Mouse (Mus musculus) kidney, postnatal 25 days (tissue): Measurements from ENCODE around the gene Sod1.

Source experiments
- DNase-seq, 2 experiments: peaks; one replicate each; pipeline ENCODE4 v3.0.0; 2021; ENCODE audit warnings: mixed read lengths in 2 of 2

Sod1 gene

DNA sequence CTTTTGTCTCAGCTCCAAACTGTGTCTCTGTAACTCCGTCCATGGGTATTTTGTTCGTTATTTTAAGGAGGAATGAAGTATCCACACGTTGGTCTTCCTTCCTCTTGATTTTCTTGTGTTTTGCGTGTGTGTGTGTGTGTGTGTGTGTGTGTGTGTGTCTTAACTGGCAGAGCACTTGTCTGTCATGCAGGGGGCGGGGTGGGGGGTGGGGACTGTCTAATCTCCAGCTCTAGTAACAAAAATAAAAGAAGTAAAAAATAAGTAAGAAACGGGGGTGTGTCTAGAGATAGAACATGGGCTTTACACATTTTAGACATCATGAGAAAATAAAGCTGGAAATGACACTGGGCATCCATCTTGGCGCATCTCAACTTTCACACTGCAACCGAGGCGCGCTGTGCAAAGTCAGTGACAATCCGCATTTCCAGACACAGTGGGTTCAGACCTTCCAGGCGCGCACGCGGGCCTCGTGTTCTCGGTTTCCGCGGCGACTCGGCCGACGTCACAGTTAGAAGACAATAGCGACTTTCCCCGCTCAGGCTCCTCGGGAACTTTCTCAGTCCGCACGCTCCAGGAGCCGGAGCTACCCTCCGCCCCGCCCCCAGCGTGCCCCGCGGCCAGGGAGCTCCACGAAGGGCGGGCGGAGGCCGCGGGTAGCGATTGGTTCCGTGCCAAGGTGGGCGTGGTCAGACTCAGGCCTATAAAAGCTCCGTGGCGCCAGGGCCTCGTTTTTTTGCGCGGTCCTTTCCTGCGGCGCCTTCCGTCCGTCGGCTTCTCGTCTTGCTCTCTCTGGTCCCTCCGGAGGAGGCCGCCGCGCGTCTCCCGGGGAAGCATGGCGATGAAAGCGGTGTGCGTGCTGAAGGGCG, at the start of gene Sod1:
Gene Sod1, plus strand, starts transcription at position 729 of the 866 bp plus-strand sequence.
- DNase-seq, result peak; percentile 97

DNA sequence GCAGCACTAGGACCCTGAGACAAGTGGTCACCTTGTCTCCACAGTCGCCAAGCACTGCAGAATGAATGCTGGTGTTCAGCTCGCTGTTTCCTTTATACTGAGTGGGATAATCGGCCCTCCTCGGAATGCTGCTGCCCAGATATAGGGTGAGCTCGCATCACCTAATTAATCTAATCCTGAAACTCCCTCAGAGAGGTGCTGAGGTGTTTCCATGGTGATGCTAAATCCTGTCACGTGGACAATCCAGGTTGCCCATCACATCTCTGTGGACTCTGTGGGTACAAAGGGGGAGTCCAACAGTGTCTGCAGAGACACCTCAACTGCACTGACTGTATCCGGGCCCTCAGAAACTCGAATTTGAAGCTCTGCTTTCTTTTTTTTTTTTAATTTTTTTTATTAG, 49.1 kb upstream of the Sod1 start:
- DNase-seq, result peak in 1 of 2 experiments; percentile 7

DNA sequence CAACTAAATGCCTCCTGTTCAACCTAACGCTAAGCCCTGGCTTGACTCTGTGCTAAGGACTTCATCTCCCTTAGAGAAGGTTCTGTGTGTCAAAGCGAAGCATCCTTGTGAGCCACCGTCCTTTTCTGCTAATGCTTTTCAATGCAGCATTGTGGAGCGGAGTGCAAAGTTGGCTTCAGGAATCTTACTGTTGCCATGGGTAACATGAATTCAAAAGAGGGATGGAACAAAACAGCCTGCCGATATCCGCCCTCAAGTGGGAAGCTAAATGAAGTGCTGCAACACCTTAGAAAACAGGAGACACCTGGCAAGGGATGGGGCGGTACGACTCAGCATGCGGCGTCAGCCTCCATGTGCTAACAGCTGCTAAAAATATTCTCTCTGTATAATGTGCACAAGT, 44.1 kb upstream of the Sod1 start:
- DNase-seq, result peak in 1 of 2 experiments; percentile 29

DNA sequence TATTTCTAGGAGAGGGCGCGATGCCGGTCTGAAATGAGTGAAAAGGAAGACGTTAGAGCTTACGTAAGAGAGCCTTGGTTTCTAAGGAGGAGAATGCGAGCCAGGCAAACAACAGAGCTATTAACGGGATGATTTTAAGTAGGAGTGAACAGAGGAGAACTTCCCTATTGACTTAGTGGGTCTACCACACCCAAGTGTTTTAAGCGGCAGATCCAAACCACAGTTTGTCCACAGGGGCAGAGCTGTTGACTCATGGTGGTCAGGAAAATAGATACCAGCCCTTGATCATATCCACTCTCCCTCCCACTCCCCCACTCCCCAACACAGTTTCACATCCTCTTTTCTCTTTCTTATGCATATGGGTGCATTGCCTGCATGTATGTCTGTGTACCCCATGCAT, 43.1 kb upstream of the Sod1 start:
- DNase-seq, result peak in 1 of 2 experiments; percentile 19

DNA sequence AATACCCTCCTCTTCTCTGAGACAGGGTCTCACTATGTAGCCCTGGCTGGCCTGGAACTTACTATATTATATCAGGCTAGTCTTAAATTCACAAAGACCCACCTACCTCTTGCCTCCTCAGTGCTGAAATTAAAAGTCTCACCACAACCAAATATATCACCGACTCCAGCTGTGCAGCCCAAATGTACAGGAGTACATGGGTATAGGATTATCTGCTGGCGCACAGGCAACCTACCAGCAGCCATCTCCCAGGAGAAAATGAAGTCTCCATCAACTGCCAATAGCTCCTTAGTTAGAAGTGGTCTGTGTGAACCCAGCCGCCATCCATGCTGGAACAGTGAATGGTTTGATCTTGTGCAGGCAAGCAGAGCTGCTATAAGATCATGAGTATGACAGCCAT, 42.1 kb upstream of the Sod1 start:
- DNase-seq, result no peak

DNA sequence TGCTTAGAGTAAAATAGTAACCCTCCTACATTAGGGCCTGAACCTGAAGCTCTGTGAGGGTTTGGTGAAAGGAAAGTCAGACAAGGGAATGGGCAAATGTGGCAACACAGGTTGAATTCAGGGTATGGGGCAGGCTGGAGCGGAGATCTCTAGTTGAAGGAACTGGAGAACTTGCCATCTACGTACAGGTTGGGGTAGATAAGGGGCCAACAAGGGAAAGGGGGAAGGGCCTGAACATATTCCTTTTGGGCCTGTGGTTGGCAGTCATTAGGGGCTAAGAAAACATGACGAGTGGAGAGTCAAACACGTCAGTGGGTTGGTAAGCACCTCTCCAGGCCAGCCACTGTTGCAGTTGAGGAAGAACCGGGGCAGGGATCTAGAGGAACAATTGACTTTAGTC, 40.7 kb upstream of the Sod1 start:
- peak in 1 of 2 experiments; percentile 7 for DNase-seq

DNA sequence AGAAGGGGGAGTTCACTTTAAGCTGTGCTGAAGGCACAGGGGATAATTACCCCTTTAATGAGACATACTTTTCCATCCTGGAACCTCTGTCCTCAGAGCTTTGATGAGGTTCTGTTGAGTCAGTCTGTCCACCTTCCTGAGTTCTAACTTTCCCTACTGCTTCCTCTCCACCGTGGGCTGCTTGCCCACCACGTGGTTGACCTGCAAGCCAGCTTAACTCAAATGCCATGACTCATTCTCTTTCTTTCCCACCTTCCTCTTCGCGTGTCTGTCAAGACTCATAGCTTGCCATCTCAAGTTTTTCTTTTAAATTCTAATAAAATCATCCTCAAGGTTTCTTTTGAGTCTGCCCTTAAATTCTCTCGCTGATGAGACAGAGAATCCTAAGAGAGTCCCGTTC, 39.6 kb upstream of the Sod1 start:
- peak in 1 of 2 experiments; percentile 17 for DNase-seq

DNA sequence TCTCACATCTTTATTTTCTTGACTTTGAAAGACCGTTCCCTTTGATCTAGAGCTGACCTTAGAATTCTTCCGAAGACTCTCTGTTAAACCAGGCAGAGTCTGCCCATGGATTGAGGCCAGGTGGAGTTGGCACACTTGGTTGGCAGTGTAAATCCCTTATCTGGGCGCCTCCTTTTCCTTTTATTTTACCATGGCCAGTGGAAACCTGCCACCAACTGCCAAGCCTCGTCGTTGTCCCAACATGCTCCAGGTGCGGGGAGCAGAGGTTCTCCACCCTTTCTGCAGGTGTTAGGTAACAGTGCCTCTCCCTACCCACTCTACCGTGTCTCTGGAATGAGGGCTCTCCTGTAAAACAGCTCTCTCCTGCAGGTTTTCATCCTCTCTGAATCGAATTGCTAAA, 38.9 kb upstream of the Sod1 start:
- DNase-seq, result peak; percentile 6 to 57

DNA sequence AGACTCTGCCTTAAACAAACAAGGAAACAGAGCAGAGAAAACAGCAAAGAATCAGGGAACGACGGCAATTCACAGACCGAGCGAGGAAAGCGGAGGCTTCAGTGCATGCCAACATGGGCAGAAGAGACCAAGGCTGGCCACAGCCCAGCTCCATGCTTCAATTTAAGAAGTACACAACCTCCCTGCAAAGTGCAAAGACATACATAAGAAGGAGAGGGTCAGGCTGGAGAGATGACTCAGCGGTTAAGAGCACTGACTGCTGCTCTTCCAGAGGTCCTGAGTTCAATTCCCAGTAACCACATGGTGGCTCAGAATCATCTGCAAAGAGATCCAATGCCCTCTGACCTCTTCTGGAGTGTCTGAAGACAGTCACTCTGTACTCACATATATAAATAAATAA, 36.4 kb upstream of the Sod1 start:
- no peak for DNase-seq

DNA sequence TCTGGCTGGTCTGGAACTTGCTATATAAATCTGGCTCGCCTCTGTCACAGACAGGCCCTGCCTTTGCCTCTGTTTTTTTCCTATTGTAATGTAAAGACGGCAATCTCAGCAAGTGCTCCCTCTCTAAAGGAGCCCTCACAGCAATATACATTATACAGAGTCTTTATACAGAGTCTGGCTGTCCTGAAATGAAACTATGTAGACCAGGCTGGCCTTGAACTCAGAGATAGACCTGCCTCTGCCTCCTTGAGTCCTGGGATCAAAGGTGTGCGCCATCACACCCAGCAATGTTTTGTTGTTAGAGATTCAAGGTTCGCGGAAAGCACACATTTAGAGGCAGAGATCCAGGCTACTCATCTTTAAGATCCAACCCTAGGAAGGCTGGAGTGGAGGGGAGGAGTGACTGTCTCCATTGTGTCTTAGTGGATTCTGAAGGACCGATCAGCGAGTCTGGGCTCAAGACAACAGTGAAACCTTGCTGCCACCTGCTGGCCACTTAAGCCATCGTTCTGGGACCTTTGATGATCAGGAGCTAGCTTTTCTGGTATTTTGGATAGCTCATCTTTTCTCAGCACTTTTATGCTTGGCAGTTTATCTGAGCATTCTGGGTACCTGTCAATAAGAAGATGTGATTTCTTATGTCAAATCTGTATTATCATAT, 34.5 kb upstream of the Sod1 start:
- peak; percentile 79 to 91 for DNase-seq

DNA sequence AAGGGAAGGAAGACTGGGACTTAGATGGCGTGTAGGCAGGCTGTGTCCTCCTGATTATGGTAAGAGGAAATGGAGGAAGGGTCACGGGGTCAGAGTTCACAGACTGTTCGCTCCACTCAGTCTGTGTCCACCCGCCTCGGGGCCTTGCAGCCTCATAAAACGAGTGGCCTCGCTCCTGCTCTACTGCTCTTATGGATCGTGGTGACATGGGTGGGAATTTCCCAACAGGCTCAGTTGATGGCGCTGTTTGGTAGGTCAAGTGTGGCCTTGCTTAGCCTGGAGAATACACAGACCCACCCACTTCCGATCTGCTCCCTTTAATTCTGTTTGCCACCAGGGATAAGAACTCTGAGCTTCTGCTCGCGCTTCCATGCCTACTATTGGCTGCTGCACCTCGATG, 33.1 kb upstream of the Sod1 start:
- DNase-seq, result peak; percentile 57 to 64

DNA sequence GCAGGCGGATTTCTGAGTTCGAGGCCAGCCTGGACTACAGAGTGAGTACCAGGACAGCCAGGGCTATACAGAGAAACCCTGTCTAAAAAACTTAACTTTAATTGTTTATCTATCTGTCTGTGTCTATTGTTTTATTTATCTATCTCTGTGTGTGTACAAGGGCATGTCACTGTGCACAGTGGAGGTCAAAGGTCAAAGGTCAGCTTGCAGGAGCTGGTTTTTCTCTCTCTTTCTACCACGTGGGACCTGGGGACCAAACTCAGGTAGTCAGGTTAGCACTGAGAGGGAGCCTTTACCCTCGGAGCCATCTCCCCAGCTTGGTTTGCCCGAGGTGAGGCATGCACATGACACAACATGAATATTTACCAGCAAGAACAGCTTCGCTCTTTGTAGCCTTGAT, 29.3 kb upstream of the Sod1 start:
- peak in 1 of 2 experiments; percentile 31 for DNase-seq

DNA sequence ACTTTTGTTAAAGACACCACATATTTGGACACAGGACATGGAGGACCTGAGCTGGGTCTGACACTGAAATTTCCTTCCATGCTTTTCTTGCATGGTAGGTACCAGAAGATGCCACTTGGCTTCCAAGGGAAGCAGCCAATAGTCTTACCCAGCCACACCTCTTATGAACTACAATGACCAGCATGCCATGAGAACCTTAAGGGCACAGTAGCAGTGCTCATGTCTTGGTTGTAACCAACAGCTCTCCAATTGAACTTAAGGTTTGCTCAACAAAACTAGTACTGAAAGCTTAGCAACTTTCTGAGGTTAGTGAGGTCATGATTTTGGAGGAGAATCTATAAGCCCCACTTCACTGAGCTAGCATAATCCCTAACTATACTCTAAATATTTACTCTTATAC, 26.8 kb upstream of the Sod1 start:
- peak in 1 of 2 experiments; percentile 25 for DNase-seq

DNA sequence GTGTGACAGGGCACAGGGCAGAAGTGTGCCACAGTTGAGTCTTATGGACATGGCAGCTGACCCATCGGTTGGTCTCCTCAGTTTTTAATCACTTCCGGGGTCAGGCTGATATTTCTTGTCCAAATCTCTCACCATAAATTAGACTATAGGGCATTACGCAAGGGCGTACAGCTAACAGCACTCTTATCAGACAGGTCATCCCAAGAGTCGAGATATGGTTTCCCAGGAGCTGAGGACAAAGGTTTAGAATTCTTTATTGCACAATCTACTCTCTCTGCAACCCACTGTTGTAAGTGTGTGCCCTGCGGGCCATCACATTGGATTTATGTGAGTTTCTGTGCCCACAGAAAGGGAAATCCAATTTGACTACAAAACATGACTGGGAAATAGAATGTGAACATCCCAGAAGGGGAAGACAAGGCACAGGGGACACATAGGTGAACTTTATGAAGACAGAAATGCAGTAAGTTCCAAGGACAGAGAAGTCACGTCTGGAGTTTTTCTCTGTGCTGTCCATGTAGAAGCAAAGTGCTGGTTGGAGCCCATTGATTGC, 23.8 kb upstream of the Sod1 start:
- no peak for DNase-seq

DNA sequence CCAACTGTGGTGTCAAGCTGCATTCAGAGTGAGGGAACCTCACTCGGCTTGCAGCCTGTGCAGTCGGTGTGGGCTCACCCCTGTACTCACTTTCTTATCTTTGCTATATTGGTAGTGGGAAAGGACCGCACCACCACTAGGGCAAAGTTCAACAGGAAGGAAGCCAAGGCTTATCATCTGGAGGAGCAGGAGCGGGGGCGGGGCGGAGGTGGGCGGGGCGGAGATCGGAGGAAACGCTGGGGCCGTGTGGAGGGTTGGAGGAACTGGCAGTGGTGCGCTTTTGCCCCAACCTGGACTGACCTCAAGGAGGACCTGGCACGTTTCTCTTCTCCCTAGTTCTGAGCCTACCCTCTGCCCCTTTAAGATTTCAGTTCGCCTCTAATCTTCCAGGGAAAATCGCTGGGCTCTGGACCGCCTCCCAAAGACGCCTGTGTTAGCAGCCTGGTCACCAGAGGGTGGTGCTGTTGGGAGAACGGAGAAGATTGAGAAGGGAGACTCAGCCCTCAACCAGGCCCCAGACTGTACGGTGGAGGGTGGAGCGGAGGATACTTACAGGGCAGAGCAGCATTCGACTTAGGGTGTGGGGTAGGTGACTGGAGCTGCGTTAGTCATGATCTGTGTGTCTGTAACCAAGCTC, 23.1 kb upstream of the Sod1 start:
- peak; percentile 84 to 87 for DNase-seq

DNA sequence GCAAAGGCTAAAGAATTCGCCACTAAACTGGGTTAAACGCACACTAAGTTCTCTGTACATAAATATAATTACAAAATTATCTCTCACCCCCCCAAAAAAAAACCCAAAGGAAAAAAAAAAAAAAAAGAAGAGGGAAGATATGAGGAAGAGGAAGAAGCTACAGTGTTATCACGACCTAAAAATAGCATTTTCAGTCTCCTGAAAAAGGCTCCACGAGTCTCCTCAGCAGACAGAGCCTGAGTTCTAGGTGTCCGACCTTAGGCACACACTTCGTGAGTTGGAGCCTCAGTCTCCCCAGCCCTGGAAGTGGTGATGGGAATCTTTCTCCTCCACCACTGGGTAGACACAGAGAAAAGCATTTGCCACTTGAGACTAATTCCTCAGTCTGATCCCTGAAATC, 21.9 kb upstream of the Sod1 start:
- DNase-seq, result no peak

DNA sequence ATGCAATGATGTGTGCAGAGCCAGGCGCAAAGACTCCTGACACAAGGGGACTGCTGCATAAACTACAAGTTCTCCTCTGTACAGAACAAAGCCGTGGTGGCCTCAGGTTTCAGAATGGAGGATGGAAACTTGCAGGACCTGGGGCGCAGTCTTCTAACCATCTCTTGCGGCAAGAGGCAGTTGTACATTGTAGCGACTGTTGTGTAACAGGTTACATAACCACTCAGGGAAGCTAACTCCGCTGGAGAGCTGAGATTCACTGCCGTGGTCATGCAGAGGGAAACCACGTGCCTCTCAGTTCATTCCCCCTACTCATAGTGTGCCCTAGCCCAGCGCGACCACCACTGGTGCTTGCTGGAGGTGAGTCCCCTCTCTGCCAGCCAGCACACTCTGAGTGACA, 21.4 kb upstream of the Sod1 start:
- peak in 1 of 2 experiments; percentile 46 for DNase-seq

DNA sequence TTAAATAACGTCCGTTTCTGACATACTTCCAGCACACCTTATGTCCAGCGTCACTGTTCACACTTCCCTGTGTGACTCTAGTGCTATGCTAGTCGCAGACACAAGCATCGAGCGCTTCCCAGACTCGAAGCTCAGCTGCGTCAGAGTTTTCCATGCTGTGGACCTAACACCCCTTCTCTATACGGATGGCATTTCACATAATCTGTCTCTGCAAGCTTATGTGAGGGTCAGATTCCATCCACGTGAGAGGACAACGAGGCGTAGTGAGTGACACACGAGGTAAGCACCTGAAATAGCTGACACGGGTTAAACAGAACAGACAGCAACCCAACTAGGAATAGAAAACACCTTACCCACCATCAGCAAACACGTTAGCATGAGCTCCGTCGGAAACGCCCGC, 18.4 kb upstream of the Sod1 start:
- DNase-seq, result no peak

DNA sequence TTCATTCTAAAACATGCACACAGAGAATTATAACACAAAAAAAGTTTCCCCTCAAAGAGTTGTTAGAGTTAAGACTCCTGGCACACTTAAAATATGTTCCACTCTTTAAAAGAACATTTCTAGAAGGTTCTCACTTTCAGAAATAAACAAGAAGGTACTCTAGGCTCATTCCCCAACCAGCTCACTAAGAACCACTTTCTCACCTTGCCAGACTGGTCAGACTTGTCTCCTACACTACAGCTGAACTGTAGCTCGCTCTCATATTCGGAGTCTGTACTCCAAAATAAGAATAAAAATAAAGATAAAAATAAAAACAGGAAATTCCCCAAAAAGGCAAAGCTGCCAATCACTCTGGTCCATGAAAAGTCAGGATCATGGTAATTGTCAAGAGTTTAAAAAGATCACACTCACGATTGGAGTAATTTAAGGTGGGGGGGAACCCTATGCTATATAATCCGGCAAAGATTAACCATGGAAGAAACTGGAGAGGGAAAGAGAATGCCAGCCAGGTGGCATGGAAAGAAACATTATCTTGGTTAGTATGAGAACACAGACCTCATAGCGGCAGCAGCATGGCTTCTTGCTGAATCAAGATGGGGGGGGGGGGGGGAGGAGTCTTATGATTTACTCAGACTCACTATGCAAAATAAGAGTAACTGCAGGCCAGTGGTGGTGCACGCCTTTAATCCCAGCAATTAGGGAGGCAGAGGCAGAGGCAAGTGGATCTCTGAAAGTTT, 17.2 kb upstream of the Sod1 start:
- DNase-seq, result no peak

DNA sequence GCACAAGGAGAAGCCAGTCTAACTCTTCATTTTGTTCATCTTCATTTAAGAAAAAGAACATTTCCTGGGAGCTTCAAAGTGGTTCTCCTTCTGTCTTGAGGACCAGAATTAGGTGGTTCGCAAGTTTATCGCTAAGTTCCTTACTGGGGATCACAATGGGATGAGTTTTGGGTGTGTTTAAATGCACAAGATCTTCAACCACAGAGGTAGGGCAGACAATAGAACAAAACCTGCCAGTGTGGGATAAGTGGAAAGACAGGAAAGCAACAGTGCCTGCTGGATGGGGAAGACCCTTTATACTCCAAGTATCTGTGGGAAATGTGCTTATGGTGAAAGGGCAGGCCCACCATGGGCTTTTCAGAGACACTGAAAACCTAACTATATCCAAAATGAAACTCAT, 15.7 kb upstream of the Sod1 start:
- DNase-seq, result no peak

DNA sequence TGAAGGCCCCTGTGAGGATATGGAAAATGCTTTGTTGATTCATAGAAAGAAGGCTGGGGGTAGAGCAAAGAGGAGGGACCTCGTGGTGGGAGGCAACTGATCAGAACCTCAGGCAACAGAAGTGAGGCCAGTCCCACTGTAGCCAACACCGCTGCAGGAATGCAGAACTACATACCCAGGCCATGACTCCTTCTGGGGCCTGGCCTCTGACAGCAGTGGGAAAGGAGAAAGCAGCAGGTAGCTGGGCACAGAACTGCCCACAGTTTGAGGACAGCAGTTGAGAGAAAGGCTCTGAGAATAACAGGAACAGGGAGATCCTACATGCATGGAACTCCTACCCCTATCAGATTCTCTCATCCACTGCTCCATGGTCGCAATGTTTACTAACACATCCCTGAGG, 11.6 kb upstream of the Sod1 start:
- DNase-seq, result no peak

DNA sequence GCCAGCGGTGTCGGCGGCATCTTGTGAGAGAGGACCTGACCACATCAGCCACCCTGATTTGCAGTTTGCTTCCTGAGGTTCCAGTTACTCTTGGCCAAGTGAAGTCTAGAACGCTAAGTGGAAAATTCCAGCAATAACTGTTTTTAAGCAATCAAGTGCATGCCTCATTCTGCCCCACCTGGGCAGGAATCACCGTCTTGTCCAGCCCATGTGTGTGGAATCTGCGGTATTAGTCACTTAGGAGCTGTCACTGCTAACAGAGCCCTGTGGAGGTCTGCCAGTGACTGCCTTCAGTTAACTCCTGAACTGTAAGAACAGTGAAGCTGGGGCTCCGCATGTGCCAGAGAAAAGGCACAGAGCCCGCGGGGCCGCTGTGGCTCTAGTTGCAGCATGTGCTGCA, 9.8 kb upstream of the Sod1 start:
- no peak for DNase-seq

DNA sequence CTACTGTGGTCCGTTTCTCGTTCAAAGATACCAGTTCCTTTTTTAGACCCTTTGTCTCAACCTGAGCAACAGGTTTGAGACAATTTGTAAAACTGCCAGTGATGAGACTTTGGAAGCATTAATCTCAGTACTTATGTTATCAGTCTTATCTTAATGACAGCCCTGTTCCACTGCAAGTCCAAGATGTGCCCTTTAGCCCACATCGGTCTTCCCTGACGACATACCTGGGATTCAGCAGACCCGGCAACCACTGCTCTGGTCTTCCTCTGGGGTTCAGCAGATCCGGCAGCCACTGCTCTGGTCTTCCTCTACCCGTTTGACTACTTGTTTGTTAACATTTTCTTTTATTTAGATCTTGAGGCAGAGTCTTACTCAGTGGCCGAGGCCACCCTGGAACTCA, 8.8 kb upstream of the Sod1 start:
- no peak for DNase-seq
